ENCODE assay signal across 17 mouse cellular contexts in genomic region chr7:36538111-36538510, GRCm38 (mm10).
"Had no signal": no experiment of that assay in that cellular context is flagged by ENCODE, and none has a peak within 500 bp of the region (broad histone marks: within the 10 kb centered on the region; RNA-seq: fewer than 3 reads in every experiment).

No protein-coding gene starts in this region.

- H3K4me1 ChIP-seq: liver, embryonic 13.5 days; liver, embryonic 15.5 days; lung, embryonic 15.5 days; megakaryocyte, embryonic 14.5 days; midbrain, embryonic 12.5 days; stomach, embryonic 15.5 days had no signal

- H3K27me3 ChIP-seq: liver, embryonic 13.5 days; liver, embryonic 15.5 days; lung, embryonic 15.5 days; megakaryocyte, embryonic 14.5 days; midbrain, embryonic 12.5 days; stomach, embryonic 15.5 days had no signal

- H3K36me3 ChIP-seq: liver, embryonic 13.5 days; liver, embryonic 15.5 days; lung, embryonic 15.5 days; midbrain, embryonic 12.5 days; stomach, embryonic 15.5 days had no signal

- DNase-seq: liver, embryonic 13.5 days; liver, postnatal 0 days; lung, adult 2 months; lung, postnatal 14 days; lung, postnatal 36 days; right cerebral cortex, postnatal 14 days; thymus, adult 2 months; thymus, postnatal 25 days; thymus, postnatal 4 days had no signal

- H3K9me3 ChIP-seq: liver, embryonic 13.5 days; liver, embryonic 15.5 days; lung, embryonic 15.5 days; midbrain, embryonic 12.5 days; stomach, embryonic 15.5 days had no signal

- H3K9ac ChIP-seq: liver, embryonic 13.5 days; liver, embryonic 15.5 days; liver, postnatal 0 days; lung, embryonic 15.5 days; midbrain, embryonic 12.5 days; stomach, embryonic 15.5 days had no signal

- H3K4me2 ChIP-seq: liver, embryonic 13.5 days; liver, embryonic 15.5 days; lung, embryonic 15.5 days; midbrain, embryonic 12.5 days; stomach, embryonic 15.5 days had no signal

- H3K27ac ChIP-seq: liver, embryonic 13.5 days; liver, embryonic 15.5 days; lung, embryonic 15.5 days; macrophage; midbrain, embryonic 12.5 days; stomach, embryonic 15.5 days; stomach, postnatal 0 days had no signal

- ATAC-seq: liver, postnatal 0 days; lung, postnatal 0 days had no signal

- H3K4me3 ChIP-seq: liver, embryonic 13.5 days; liver, embryonic 15.5 days; lung, embryonic 15.5 days; megakaryocyte, embryonic 14.5 days; midbrain, embryonic 12.5 days; stomach, embryonic 15.5 days had no signal
